Mouse (Mus musculus): ENCODE measurements around the gene Csrnp3. TPM values are rescaled to one million over a fixed set of nuclear protein-coding genes. Genes with fewer than 3 reads are reported as not detected.

Csrnp3 gene
- polyA plus RNA-seq, 1 experiment from 2014 or later = 10.2 TPM

- H3K9ac ChIP-seq = no peak overlapping the region
- no peaks in the 10 kb centered on the region for H3K9me3 ChIP-seq
- no peaks in the 10 kb centered on the region for H3K27me3 ChIP-seq
- H3K4me3 ChIP-seq = no peak overlapping the region
- H3K4me1 ChIP-seq = peaks cover 39% of the 10 kb centered on the region
- no peak overlapping the region for H3K4me2 ChIP-seq (replicated peaks)
- no peak overlapping the region for H3K27ac ChIP-seq
- 96% methylated on average over 2 of the region's 2 CpGs for WGBS
- no peaks in the 10 kb centered on the region for H3K36me3 ChIP-seq
- no peak for ATAC-seq (ENCODE audit: low FRiP score, low read depth)
These were observed 153.2 kb downstream of the Csrnp3 start for GRCm38 (mm10) chr2:65998747-65999146.

GRCm38 (mm10) chr2:66008995-66009654 lies 163.6 kb downstream of the Csrnp3 start:
- no peaks in the 10 kb centered on the region for H3K36me3 ChIP-seq
- no peak overlapping the region for H3K4me3 ChIP-seq
- no peaks in the 10 kb centered on the region for H3K27me3 ChIP-seq
- no peaks in the 10 kb centered on the region for H3K9me3 ChIP-seq
- 0 out of 2 replicates have a peak, but pooled peaks cover 5% of the 10 kb centered on the region for H3K4me1 ChIP-seq
- 86% methylated on average over 19 of the region's 19 CpGs for WGBS
- H3K9ac ChIP-seq = no peak overlapping the region
- no peak for ATAC-seq (ENCODE audit: low FRiP score, low read depth)
- H3K4me2 ChIP-seq (replicated peaks) = no peak overlapping the region
- H3K27ac ChIP-seq = no peak overlapping the region

GRCm38 (mm10) chr2:66009677-66010076 lies 164.1 kb downstream of the Csrnp3 start:
- H3K9ac ChIP-seq = no peak overlapping the region
- WGBS = 81% methylated on average over 2 of the region's 2 CpGs
- ATAC-seq (ENCODE audit: low FRiP score, low read depth) = no peak

GRCm38 (mm10) chr2:66018711-66019110 lies 173.1 kb downstream of the Csrnp3 start:
- H3K27ac ChIP-seq = no peak overlapping the region
- no peak overlapping the region for H3K4me2 ChIP-seq (replicated peaks)
- H3K9ac ChIP-seq = no peak overlapping the region
- H3K4me3 ChIP-seq = no peak overlapping the region
- no peak for ATAC-seq (ENCODE audit: low FRiP score, low read depth)
- no peaks in the 10 kb centered on the region for H3K4me1 ChIP-seq
- WGBS = 91% methylated on average over 9 of the region's 9 CpGs
- H3K36me3 ChIP-seq = peaks cover 16% of the 10 kb centered on the region
- H3K27me3 ChIP-seq = no peaks in the 10 kb centered on the region
- no peaks in the 10 kb centered on the region for H3K9me3 ChIP-seq

More at GRCm38 (mm10) chr2:66009677-66010076, 164.1 kb downstream of the Csrnp3 start:
- H3K4me1 ChIP-seq = 0 out of 2 replicates have a peak, but pooled peaks cover under 1% of the 10 kb centered on the region
- H3K4me3 ChIP-seq = no peak overlapping the region
- no peak overlapping the region for H3K4me2 ChIP-seq (replicated peaks)
- H3K9me3 ChIP-seq = no peaks in the 10 kb centered on the region
- H3K27me3 ChIP-seq = no peaks in the 10 kb centered on the region
- H3K36me3 ChIP-seq = no peaks in the 10 kb centered on the region
- H3K27ac ChIP-seq = no peak overlapping the region

- no peaks in the 10 kb centered on the region for H3K9me3 ChIP-seq
- no peaks in the 10 kb centered on the region for H3K27me3 ChIP-seq
- WGBS = 94% methylated on average over 19 of the region's 19 CpGs
- H3K4me3 ChIP-seq = no peak overlapping the region
- no peak overlapping the region for H3K9ac ChIP-seq
- no peak for ATAC-seq (ENCODE audit: low FRiP score, low read depth)
- peaks cover 16% of the 10 kb centered on the region for H3K36me3 ChIP-seq
- H3K4me2 ChIP-seq (replicated peaks) = no peak overlapping the region
- no peaks in the 10 kb centered on the region for H3K4me1 ChIP-seq
- H3K27ac ChIP-seq = no peak overlapping the region
These were observed 173.7 kb downstream of the Csrnp3 start for GRCm38 (mm10) chr2:66019235-66019634.

- Histone ChIP-seq H3K4me2 (replicated peaks) (no peak overlapping the region), H3K9me3 (no peaks in the 10 kb centered on the region), H3K36me3 (peaks cover 16% of the 10 kb centered on the region), H3K27me3 (no peaks in the 10 kb centered on the region), H3K4me3 (no peak overlapping the region), H3K9ac (no peak overlapping the region), H3K4me1 (no peaks in the 10 kb centered on the region), H3K27ac (no peak overlapping the region)
- 81% methylated on average over 9 of the region's 9 CpGs for WGBS
- no peak for ATAC-seq (ENCODE audit: low FRiP score, low read depth)
These were observed 177.9 kb downstream of the Csrnp3 start for GRCm38 (mm10) chr2:66023419-66023818.

- WGBS = 75% methylated on average over 6 of the region's 6 CpGs
- no peak overlapping the region for H3K9ac ChIP-seq
- H3K4me3 ChIP-seq = no peak overlapping the region
- no peaks in the 10 kb centered on the region for H3K27me3 ChIP-seq
- no peaks in the 10 kb centered on the region for H3K4me1 ChIP-seq
- ATAC-seq (ENCODE audit: low FRiP score, low read depth) = no peak
- no peaks in the 10 kb centered on the region for H3K9me3 ChIP-seq
- no peak overlapping the region for H3K4me2 ChIP-seq (replicated peaks)
- H3K27ac ChIP-seq = no peak overlapping the region
- H3K36me3 ChIP-seq = peaks cover 9% of the 10 kb centered on the region
These were observed 179.3 kb downstream of the Csrnp3 start for GRCm38 (mm10) chr2:66024837-66025236.

- Histone ChIP-seq H3K27me3 (no peaks in the 10 kb centered on the region), H3K9ac (no peak overlapping the region), H3K4me2 (replicated peaks) (no peak overlapping the region), H3K9me3 (no peaks in the 10 kb centered on the region), H3K4me3 (no peak overlapping the region), H3K4me1 (no peaks in the 10 kb centered on the region), H3K27ac (no peak overlapping the region), H3K36me3 (no peaks in the 10 kb centered on the region)
- WGBS = 74% methylated on average over 5 of the region's 5 CpGs
- no peak for ATAC-seq (ENCODE audit: low FRiP score, low read depth)
These were observed 183.2 kb downstream of the Csrnp3 start for GRCm38 (mm10) chr2:66028812-66029211.

- Histone ChIP-seq H3K36me3 (no peaks in the 10 kb centered on the region), H3K4me1 (no peaks in the 10 kb centered on the region), H3K4me2 (replicated peaks) (no peak overlapping the region), H3K27me3 (no peaks in the 10 kb centered on the region), H3K4me3 (no peak overlapping the region), H3K9ac (no peak overlapping the region), H3K27ac (no peak overlapping the region), H3K9me3 (no peaks in the 10 kb centered on the region)
- ATAC-seq (ENCODE audit: low FRiP score, low read depth) = peak; percentile 67
- 85% methylated on average over 9 of the region's 9 CpGs for WGBS
These were observed 189.5 kb downstream of the Csrnp3 start for GRCm38 (mm10) chr2:66034907-66035679.

GRCm38 (mm10) chr2:66040611-66041010 lies 195.0 kb downstream of the Csrnp3 start:
- no peak overlapping the region for H3K9ac ChIP-seq
- H3K4me3 ChIP-seq = no peak overlapping the region
- H3K4me1 ChIP-seq = 0 out of 2 replicates have a peak, but pooled peaks cover 2% of the 10 kb centered on the region
- H3K9me3 ChIP-seq = no peaks in the 10 kb centered on the region
- H3K27ac ChIP-seq = no peak overlapping the region
- no peaks in the 10 kb centered on the region for H3K27me3 ChIP-seq
- H3K36me3 ChIP-seq = no peaks in the 10 kb centered on the region
- ATAC-seq (ENCODE audit: low FRiP score, low read depth) = no peak
- H3K4me2 ChIP-seq (replicated peaks) = no peak overlapping the region

GRCm38 (mm10) chr2:66041203-66041916 lies 195.8 kb downstream of the Csrnp3 start:
- H3K4me1 ChIP-seq = 0 out of 2 replicates have a peak, but pooled peaks cover 2% of the 10 kb centered on the region
- H3K9ac ChIP-seq = no peak overlapping the region
- no peak for ATAC-seq (ENCODE audit: low FRiP score, low read depth)
- no peaks in the 10 kb centered on the region for H3K9me3 ChIP-seq
- no peaks in the 10 kb centered on the region for H3K36me3 ChIP-seq
- WGBS = 92% methylated on average over 21 of the region's 21 CpGs
- H3K4me2 ChIP-seq (replicated peaks) = no peak overlapping the region
- no peak overlapping the region for H3K4me3 ChIP-seq
- H3K27ac ChIP-seq = no peak overlapping the region
- H3K27me3 ChIP-seq = no peaks in the 10 kb centered on the region

GRCm38 (mm10) chr2:66041917-66042419 lies 196.4 kb downstream of the Csrnp3 start:
- WGBS = 54% methylated on average over 9 of the region's 9 CpGs
- no peak overlapping the region for H3K4me3 ChIP-seq
- H3K27me3 ChIP-seq = no peaks in the 10 kb centered on the region
- H3K4me1 ChIP-seq = 0 out of 2 replicates have a peak, but pooled peaks cover 2% of the 10 kb centered on the region
- peak; percentile 92 for ATAC-seq (ENCODE audit: low FRiP score, low read depth)
- no peak overlapping the region for H3K9ac ChIP-seq
- H3K36me3 ChIP-seq = no peaks in the 10 kb centered on the region
- no peaks in the 10 kb centered on the region for H3K9me3 ChIP-seq
- no peak overlapping the region for H3K4me2 ChIP-seq (replicated peaks)
- peak overlapping the region; percentile 6; the same call in 1 of the 2 replicates for H3K27ac ChIP-seq
